Mouse (Mus musculus): ENCODE data around the gene Sox8.

GRCm38 (mm10) chr17:25602366-25602765 is 31.9 kb upstream of the Sox8 start:
- TF ChIP-seq POLR2A (IDR thresholded peaks at IDR 0.05; ENCODE audit: control insufficient read depth in 1 of 2, insufficient read depth in 1 of 2, low read depth in 1 of 2, low read length in 2 of 2, poor library complexity in 1 of 2) (no peak), USF2 (IDR thresholded peaks at IDR 0.05; ENCODE audit: borderline replicate concordance in 1 of 2, insufficient read depth in 1 of 2, low read depth in 1 of 2, low read length in 2 of 2) (no peak)
